Mouse (Mus musculus): ENCODE data around the gene Mcrip1. TPM values are rescaled to one million over a fixed set of nuclear protein-coding genes. Genes with fewer than 3 reads are reported as not detected.

The Mcrip1 gene
- polyA plus RNA-seq, 1 experiment from 2014 or later: 215 TPM

GRCm38 (mm10) chr11:120575940-120576339 lies 26.4 kb upstream of the Mcrip1 start:
- Histone ChIP-seq H3K4me2 (replicated peaks; ENCODE audit: low read depth, low read length) (no peak overlapping the region), H3K4me1 (ENCODE audit: insufficient read depth, low read depth, low read length) (peaks cover 14% of the 10 kb centered on the region), H3K4me3 (ENCODE audit: low read depth, low read length) (no peak overlapping the region), H3K9ac (replicated peaks; ENCODE audit: low read depth) (no peak overlapping the region), H3K27ac (ENCODE audit: low read length) (no peak overlapping the region), H3K27me3 (replicated peaks; ENCODE audit: insufficient read depth, low read length) (no peaks in the 10 kb centered on the region), H3K9me3 (ENCODE audit: low read length) (no peaks in the 10 kb centered on the region), H3K36me3 (ENCODE audit: insufficient read depth, low read length) (peaks cover 17% of the 10 kb centered on the region; the same call in 1 of the 2 replicates)
- ATAC-seq (no peak), DNase-seq (ENCODE audit: low spot score) (no peak)
- no peak for TF ChIP-seq CTCF (IDR thresholded peaks at IDR 0.05)
- no peak for TF ChIP-seq EP300 (IDR thresholded peaks at IDR 0.05)

DNA sequence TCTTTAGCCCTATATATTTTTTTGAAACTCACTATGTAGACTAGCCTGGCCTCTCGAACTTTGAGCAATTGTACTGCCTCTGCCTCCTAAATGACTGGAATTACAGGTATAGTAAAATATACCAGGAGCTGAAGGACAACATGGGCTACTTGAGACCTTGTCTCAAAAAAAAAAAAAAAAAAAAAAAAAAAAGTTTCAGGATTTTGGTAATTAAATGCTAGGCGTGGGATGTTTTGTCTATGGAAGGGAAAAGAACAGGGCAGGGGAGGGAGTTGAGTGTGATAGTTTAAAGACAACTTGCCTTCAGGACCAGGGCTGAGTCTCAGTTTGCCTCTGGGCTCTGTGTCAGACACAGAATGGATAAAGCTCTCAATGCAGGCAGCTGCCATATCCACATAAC lies 25.5 kb upstream of the Mcrip1 start:
- Histone ChIP-seq H3K27me3 (replicated peaks; ENCODE audit: insufficient read depth, low read length) (no peaks in the 10 kb centered on the region), H3K4me2 (replicated peaks; ENCODE audit: low read depth, low read length) (no peak overlapping the region), H3K36me3 (ENCODE audit: insufficient read depth, low read length) (peaks cover 23% of the 10 kb centered on the region), H3K9ac (replicated peaks; ENCODE audit: low read depth) (no peak overlapping the region), H3K4me1 (ENCODE audit: insufficient read depth, low read depth, low read length) (peaks cover 11% of the 10 kb centered on the region), H3K27ac (ENCODE audit: low read length) (no peak overlapping the region), H3K4me3 (ENCODE audit: low read depth, low read length) (no peak overlapping the region), H3K9me3 (ENCODE audit: low read length) (no peaks in the 10 kb centered on the region)
- DNase-seq (ENCODE audit: low spot score): no peak
- WGBS: 74% methylated on average over 2 of the region's 2 CpGs
- TF ChIP-seq CTCF (IDR thresholded peaks at IDR 0.05) (no peak), EP300 (IDR thresholded peaks at IDR 0.05) (no peak)
- ATAC-seq: no peak

DNA sequence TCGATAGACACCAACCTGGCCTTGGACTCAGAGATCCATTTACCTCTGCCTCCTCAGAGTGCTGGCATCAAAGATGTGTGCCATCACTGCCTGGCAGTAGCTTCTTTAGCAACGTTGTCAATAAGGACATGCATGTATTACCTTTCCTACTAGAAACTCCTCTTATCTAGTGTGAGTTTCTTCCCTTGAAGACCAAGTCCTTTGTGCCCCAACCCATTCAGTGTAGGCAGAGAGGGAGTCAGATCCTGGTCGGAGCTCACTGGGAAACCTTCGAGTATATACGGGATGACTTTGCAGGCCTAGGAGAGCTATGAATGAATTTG lies 24.7 kb upstream of the Mcrip1 start:
- 0 out of 2 replicates have a peak overlapping the region, but pooled peaks have one; percentile 23 for H3K9ac ChIP-seq (replicated peaks; ENCODE audit: low read depth)
- WGBS: 26% methylated on average over 5 of the region's 5 CpGs
- ATAC-seq (no peak), DNase-seq (ENCODE audit: low spot score) (no peak)
- no peaks in the 10 kb centered on the region for H3K27me3 ChIP-seq (replicated peaks; ENCODE audit: insufficient read depth, low read length)
- H3K9me3 ChIP-seq (ENCODE audit: low read length): no peaks in the 10 kb centered on the region
- H3K36me3 ChIP-seq (ENCODE audit: insufficient read depth, low read length): peaks cover 22% of the 10 kb centered on the region
- no peak overlapping the region; the same call in 1 of the 2 replicates for H3K4me3 ChIP-seq (ENCODE audit: low read depth, low read length)
- TF ChIP-seq CTCF (IDR thresholded peaks at IDR 0.05): no peak
- no peak for TF ChIP-seq EP300 (IDR thresholded peaks at IDR 0.05)
- peaks cover 8% of the 10 kb centered on the region; the same call in 1 of the 2 replicates for H3K4me1 ChIP-seq (ENCODE audit: insufficient read depth, low read depth, low read length)
- no peak overlapping the region; the same call in 1 of the 2 replicates for H3K4me2 ChIP-seq (replicated peaks; ENCODE audit: low read depth, low read length)
- H3K27ac ChIP-seq (ENCODE audit: low read length): no peak overlapping the region

GRCm38 (mm10) chr11:120573585-120574277 lies 24.2 kb upstream of the Mcrip1 start:
- Histone ChIP-seq H3K36me3 (ENCODE audit: insufficient read depth, low read length) (peaks cover 19% of the 10 kb centered on the region), H3K9me3 (ENCODE audit: low read length) (no peaks in the 10 kb centered on the region), H3K4me1 (ENCODE audit: insufficient read depth, low read depth, low read length) (peaks cover 8% of the 10 kb centered on the region; the same call in 1 of the 2 replicates), H3K27ac (ENCODE audit: low read length) (peak overlapping the region; percentile 96), H3K4me3 (ENCODE audit: low read depth, low read length) (peak overlapping the region; percentile 87), H3K4me2 (replicated peaks; ENCODE audit: low read depth, low read length) (peak overlapping the region; percentile 72), H3K9ac (replicated peaks; ENCODE audit: low read depth) (peak overlapping the region; percentile 67), H3K27me3 (replicated peaks; ENCODE audit: insufficient read depth, low read length) (no peaks in the 10 kb centered on the region)
- under 1% methylated on average over 23 of the region's 23 CpGs for WGBS
- TF ChIP-seq EP300 (IDR thresholded peaks at IDR 0.05): no peak
- no peak for TF ChIP-seq CTCF (IDR thresholded peaks at IDR 0.05)
- ATAC-seq: no peak
- DNase-seq (ENCODE audit: low spot score): no peak

- TF ChIP-seq CTCF (IDR thresholded peaks at IDR 0.05) (no peak; the same call in 1 of the 2 replicates), EP300 (IDR thresholded peaks at IDR 0.05) (no peak; the same call in 1 of the 2 replicates)
- Histone ChIP-seq H3K27me3 (replicated peaks; ENCODE audit: insufficient read depth, low read length) (no peaks in the 10 kb centered on the region), H3K9me3 (ENCODE audit: low read length) (no peaks in the 10 kb centered on the region), H3K27ac (ENCODE audit: low read length) (peak within 1 kb of the TSS; percentile 96), H3K36me3 (ENCODE audit: insufficient read depth, low read length) (peaks cover 19% of the 10 kb centered on the region), H3K9ac (replicated peaks; ENCODE audit: low read depth) (peak within 1 kb of the TSS; percentile 77), H3K4me2 (replicated peaks; ENCODE audit: low read depth, low read length) (peak within 1 kb of the TSS; percentile 80), H3K4me3 (ENCODE audit: low read depth, low read length) (peak within 1 kb of the TSS; percentile 87), H3K4me1 (ENCODE audit: insufficient read depth, low read depth, low read length) (peaks cover 8% of the 10 kb centered on the region; the same call in 1 of the 2 replicates)
- peak; percentile 95 for ATAC-seq
- peak; percentile 100 for DNase-seq (ENCODE audit: low spot score)
- under 1% methylated on average over 84 of the region's 94 CpGs for WGBS
These were observed 23.4 kb upstream of the Mcrip1 start, which contains the start of gene P4hb for GRCm38 (mm10) chr11:120572752-120573584. Gene P4hb (minus strand): TSS chr11:120573253.

- WGBS: 0% methylated on average over 19 of the region's 24 CpGs
- ATAC-seq: peak; percentile 16
- Histone ChIP-seq H3K9me3 (ENCODE audit: low read length) (no peaks in the 10 kb centered on the region), H3K36me3 (ENCODE audit: insufficient read depth, low read length) (peaks cover 21% of the 10 kb centered on the region), H3K4me3 (ENCODE audit: low read depth, low read length) (peak overlapping the region; percentile 87), H3K27ac (ENCODE audit: low read length) (peak overlapping the region; percentile 96), H3K4me2 (replicated peaks; ENCODE audit: low read depth, low read length) (peak overlapping the region; percentile 80), H3K9ac (replicated peaks; ENCODE audit: low read depth) (peak overlapping the region; percentile 77), H3K4me1 (ENCODE audit: insufficient read depth, low read depth, low read length) (peaks cover 8% of the 10 kb centered on the region; the same call in 1 of the 2 replicates), H3K27me3 (replicated peaks; ENCODE audit: insufficient read depth, low read length) (no peaks in the 10 kb centered on the region)
- TF ChIP-seq EP300 (IDR thresholded peaks at IDR 0.05): no peak
- 0 out of 2 replicates have a peak, but pooled peaks have one; percentile 14 for TF ChIP-seq CTCF (IDR thresholded peaks at IDR 0.05)
- DNase-seq (ENCODE audit: low spot score): no peak
These were observed 22.9 kb upstream of the Mcrip1 start for GRCm38 (mm10) chr11:120572417-120572751.

Data from lung, postnatal 0 days (tissue).